Mouse (Mus musculus): ENCODE measurements around the gene Slc19a1. TPM values are rescaled to one million over a fixed set of nuclear protein-coding genes. Genes with fewer than 3 reads are reported as not detected.

Gene Slc19a1
- 23.2 and 24.5 TPM in 2 replicates for polyA plus RNA-seq (2014; fragmentation: Nextera tagmentation; extraction: Ambion mirVana)

DNA sequence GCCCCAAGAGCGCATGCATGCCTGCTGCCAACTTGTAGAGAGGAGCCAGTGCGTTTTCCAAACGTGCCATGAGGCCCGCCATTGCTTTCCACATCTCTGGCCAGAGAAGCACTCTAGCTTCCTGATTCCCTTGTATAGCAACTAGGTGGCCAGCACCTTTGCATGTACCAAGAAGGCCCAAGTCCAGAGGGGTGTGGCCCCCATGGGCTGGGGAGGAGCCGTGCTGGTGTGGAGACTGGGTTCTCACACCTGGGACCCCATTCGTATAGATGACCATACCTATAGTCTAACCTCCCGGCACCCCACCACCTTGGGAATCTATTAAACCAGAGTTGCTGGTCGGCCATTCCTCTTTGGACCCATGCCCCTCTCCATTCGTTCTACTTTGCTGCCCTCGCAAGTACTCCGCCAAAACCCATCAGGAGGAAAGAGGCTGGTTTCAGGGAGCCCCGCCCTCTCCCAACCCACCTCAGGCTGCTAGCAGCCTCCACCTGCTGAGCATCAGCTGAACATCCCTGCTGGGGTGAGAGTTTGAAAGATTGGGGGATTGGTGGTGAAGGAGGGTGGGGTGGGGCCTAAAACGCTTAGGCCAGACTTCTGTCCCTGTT is at the start of gene Slc19a1:
Gene Slc19a1, plus strand, starts transcription at position 474 of the 608 bp plus-strand sequence.
- H3K9me3 ChIP-seq (ENCODE audit: control insufficient read depth, low read length) = no peaks in the 10 kb centered on the region

DNA sequence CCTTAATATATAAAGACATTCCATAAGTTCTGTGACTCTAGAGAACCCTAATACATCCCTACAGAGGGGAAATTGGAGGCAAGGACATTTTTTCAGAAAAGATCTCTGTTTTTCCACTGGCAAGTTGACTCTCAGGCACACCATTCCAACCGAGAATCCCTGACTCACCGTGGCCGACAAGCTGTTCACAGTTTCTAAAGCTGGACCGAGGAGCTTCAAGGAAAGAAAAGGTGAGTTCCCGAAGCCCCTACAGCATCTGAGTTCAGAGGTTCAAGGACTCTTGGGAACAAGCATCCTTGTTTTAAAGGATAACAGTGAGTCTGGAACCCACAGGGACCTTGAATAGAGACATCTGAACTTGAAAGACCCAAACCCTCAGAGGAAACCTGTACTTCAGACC is 43.5 kb upstream of the Slc19a1 start:
- no peaks in the 10 kb centered on the region for H3K27me3 ChIP-seq (ENCODE audit: control insufficient read depth, insufficient read depth, low read length)
- no peak overlapping the region for H3K4me2 ChIP-seq (replicated peaks; ENCODE audit: low read depth, low read length)
- 95% methylated on average over 5 of the region's 5 CpGs for WGBS
- H3K4me1 ChIP-seq (replicated peaks; ENCODE audit: control insufficient read depth, insufficient read depth, low read length) = no peaks in the 10 kb centered on the region
- no peak overlapping the region for H3K4me3 ChIP-seq (ENCODE audit: low read depth, low read length)
- no peaks in the 10 kb centered on the region for H3K36me3 ChIP-seq (ENCODE audit: control insufficient read depth, insufficient read depth, low read length)
- H3K9ac ChIP-seq (ENCODE audit: low read depth, low read length) = no peak overlapping the region
- H3K27ac ChIP-seq (ENCODE audit: low read depth, low read length) = no peak overlapping the region
- no peak for ATAC-seq (ENCODE audit: low FRiP score)
- H3K9me3 ChIP-seq (ENCODE audit: control insufficient read depth, low read length) = no peaks in the 10 kb centered on the region
- no peak for DNase-seq (ENCODE audit: low spot score)

More for the DNA sequence above, at the start of gene Slc19a1:
- WGBS = 39% methylated on average over 13 of the region's 13 CpGs
- 0 out of 2 replicates have a peak, but pooled peaks cover 5% of the 10 kb centered on the region for H3K4me1 ChIP-seq (replicated peaks; ENCODE audit: control insufficient read depth, insufficient read depth, low read length)
- peak within 1 kb of the TSS; percentile 88 for H3K4me2 ChIP-seq (replicated peaks; ENCODE audit: low read depth, low read length)
- ATAC-seq (ENCODE audit: low FRiP score) (no peak), DNase-seq (ENCODE audit: low spot score) (no peak)
- H3K4me3 ChIP-seq (ENCODE audit: low read depth, low read length) = peak within 1 kb of the TSS; percentile 61
- H3K27me3 ChIP-seq (ENCODE audit: control insufficient read depth, insufficient read depth, low read length) = 0 out of 2 replicates have a peak, but pooled peaks cover 2% of the 10 kb centered on the region
- peak within 1 kb of the TSS; percentile 74 for H3K9ac ChIP-seq (ENCODE audit: low read depth, low read length)
- no peak within 1 kb of the TSS for H3K27ac ChIP-seq (ENCODE audit: low read depth, low read length)
- H3K36me3 ChIP-seq (ENCODE audit: control insufficient read depth, insufficient read depth, low read length) = no peaks in the 10 kb centered on the region

DNA sequence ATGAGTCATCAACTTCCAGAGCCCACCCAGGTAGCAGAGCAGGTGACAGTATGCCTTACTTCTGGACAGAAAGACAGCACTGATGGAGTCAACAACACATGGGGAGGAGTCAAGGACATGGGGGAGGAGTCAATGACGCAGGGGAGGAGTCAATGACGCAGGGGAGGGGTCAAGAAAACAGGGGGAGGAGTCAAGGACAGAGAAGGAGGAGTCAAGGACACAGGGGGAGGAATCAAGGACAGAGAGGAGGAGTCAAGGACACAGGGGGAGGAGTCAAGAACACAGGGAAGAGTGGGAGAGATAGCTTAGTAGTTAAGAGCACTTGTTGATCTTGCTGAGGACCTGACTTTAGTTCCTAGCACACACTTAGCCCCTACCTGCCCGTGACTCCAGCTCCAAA is 39.6 kb upstream of the Slc19a1 start:
- no peaks in the 10 kb centered on the region for H3K9me3 ChIP-seq (ENCODE audit: control insufficient read depth, low read length)
- no peak overlapping the region for H3K9ac ChIP-seq (ENCODE audit: low read depth, low read length)
- H3K4me2 ChIP-seq (replicated peaks; ENCODE audit: low read depth, low read length) = no peak overlapping the region
- no peaks in the 10 kb centered on the region for H3K27me3 ChIP-seq (ENCODE audit: control insufficient read depth, insufficient read depth, low read length)
- no peak overlapping the region for H3K27ac ChIP-seq (ENCODE audit: low read depth, low read length)
- no peaks in the 10 kb centered on the region for H3K4me1 ChIP-seq (replicated peaks; ENCODE audit: control insufficient read depth, insufficient read depth, low read length)
- no peak for DNase-seq (ENCODE audit: low spot score)
- no peaks in the 10 kb centered on the region for H3K36me3 ChIP-seq (ENCODE audit: control insufficient read depth, insufficient read depth, low read length)
- ATAC-seq (ENCODE audit: low FRiP score) = no peak
- H3K4me3 ChIP-seq (ENCODE audit: low read depth, low read length) = no peak overlapping the region
- 65% methylated on average over 3 of the region's 3 CpGs for WGBS

GRCm38 (mm10) chr10:76997759-76998513 is 34.1 kb upstream of the Slc19a1 start:
- Histone ChIP-seq H3K27ac (ENCODE audit: low read depth, low read length) (no peak overlapping the region), H3K4me2 (replicated peaks; ENCODE audit: low read depth, low read length) (no peak overlapping the region), H3K36me3 (ENCODE audit: control insufficient read depth, insufficient read depth, low read length) (no peaks in the 10 kb centered on the region), H3K4me1 (replicated peaks; ENCODE audit: control insufficient read depth, insufficient read depth, low read length) (no peaks in the 10 kb centered on the region), H3K9ac (ENCODE audit: low read depth, low read length) (no peak overlapping the region), H3K9me3 (ENCODE audit: control insufficient read depth, low read length) (no peaks in the 10 kb centered on the region), H3K27me3 (ENCODE audit: control insufficient read depth, insufficient read depth, low read length) (no peaks in the 10 kb centered on the region), H3K4me3 (ENCODE audit: low read depth, low read length) (no peak overlapping the region)
- ATAC-seq (ENCODE audit: low FRiP score) = no peak
- DNase-seq (ENCODE audit: low spot score) = no peak
- WGBS = 77% methylated on average over 17 of the region's 17 CpGs

DNA sequence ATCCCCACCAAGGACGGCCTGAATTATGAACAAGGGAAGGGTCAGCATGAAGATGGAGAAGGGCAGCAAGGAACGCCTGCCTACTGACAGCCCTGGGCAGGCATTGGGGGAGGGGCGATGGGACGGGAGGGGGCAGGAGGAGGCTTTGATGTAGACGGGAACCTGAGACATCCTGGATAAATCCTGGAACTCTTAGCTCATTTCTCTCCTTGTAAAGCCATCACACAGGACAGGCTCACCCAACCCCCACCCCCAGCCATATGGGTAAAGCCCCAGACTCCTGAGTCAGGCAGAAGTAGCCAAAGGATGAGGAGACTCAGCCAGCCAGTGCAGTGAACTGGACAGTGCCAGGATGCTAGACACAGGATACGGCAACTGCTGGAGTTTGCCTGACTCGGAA is 27.1 kb upstream of the Slc19a1 start:
- H3K27me3 ChIP-seq (ENCODE audit: control insufficient read depth, insufficient read depth, low read length) = no peaks in the 10 kb centered on the region
- no peaks in the 10 kb centered on the region for H3K9me3 ChIP-seq (ENCODE audit: control insufficient read depth, low read length)
- 0 out of 2 replicates have a peak overlapping the region, but pooled peaks have one; percentile 3 for H3K27ac ChIP-seq (ENCODE audit: low read depth, low read length)
- peak; percentile 23 for DNase-seq (ENCODE audit: low spot score)
- peak overlapping the region; percentile 12; the same call in 1 of the 2 replicates for H3K9ac ChIP-seq (ENCODE audit: low read depth, low read length)
- WGBS = 36% methylated on average over 7 of the region's 7 CpGs
- H3K4me3 ChIP-seq (ENCODE audit: low read depth, low read length) = no peak overlapping the region
- H3K4me1 ChIP-seq (replicated peaks; ENCODE audit: control insufficient read depth, insufficient read depth, low read length) = peaks cover 6% of the 10 kb centered on the region; the same call in 1 of the 2 replicates
- H3K36me3 ChIP-seq (ENCODE audit: control insufficient read depth, insufficient read depth, low read length) = no peaks in the 10 kb centered on the region
- ATAC-seq (ENCODE audit: low FRiP score) = no peak
- H3K4me2 ChIP-seq (replicated peaks; ENCODE audit: low read depth, low read length) = no peak overlapping the region

DNA sequence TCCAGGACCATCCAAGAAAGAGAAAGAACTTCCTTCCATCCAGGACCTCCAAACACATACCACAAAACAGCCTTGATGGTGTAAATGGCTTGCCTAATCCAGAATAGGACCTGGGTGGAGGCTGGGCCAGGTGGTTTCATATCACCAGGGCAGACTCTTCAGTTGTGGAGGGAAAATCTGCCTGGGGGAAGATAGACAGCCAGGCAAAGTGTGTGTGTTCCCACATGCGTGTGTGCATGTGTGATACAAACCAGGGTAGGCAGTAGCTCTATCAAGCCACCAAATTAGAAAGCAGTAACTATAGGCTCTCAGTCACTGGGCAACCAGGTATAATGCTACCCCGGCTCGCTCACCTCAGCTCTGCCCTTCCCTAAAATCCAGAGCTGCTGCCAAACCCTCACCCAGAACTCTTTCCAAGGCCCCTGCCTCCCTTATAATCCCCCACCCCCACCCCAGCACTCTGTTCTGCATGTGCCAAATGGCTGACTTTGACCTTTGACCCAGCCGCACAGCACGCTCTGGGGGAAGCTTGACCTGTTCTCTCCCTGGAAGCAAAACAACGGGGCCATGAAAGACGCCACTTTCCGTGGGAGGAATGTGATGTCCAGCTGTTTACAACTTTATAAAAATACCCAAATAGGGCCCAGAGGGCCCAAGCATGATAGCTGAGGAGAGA is 24.5 kb upstream of the Slc19a1 start:
- DNase-seq (ENCODE audit: low spot score) (peak; percentile 50), ATAC-seq (ENCODE audit: low FRiP score) (peak; percentile 57; the same call in 1 of the 2 replicates)
- 25% methylated on average over 8 of the region's 8 CpGs for WGBS
- H3K27ac ChIP-seq (ENCODE audit: low read depth, low read length) = peak overlapping the region; percentile 73
- H3K9me3 ChIP-seq (ENCODE audit: control insufficient read depth, low read length) = no peaks in the 10 kb centered on the region
- H3K4me2 ChIP-seq (replicated peaks; ENCODE audit: low read depth, low read length) = no peak overlapping the region
- H3K27me3 ChIP-seq (ENCODE audit: control insufficient read depth, insufficient read depth, low read length) = no peaks in the 10 kb centered on the region
- H3K4me1 ChIP-seq (replicated peaks; ENCODE audit: control insufficient read depth, insufficient read depth, low read length) = peaks cover 6% of the 10 kb centered on the region; the same call in 1 of the 2 replicates
- no peak overlapping the region for H3K9ac ChIP-seq (ENCODE audit: low read depth, low read length)
- H3K4me3 ChIP-seq (ENCODE audit: low read depth, low read length) = no peak overlapping the region
- H3K36me3 ChIP-seq (ENCODE audit: control insufficient read depth, insufficient read depth, low read length) = no peaks in the 10 kb centered on the region

GRCm38 (mm10) chr10:77008109-77008561 is 23.9 kb upstream of the Slc19a1 start:
- no peak overlapping the region for H3K9ac ChIP-seq (ENCODE audit: low read depth, low read length)
- H3K4me2 ChIP-seq (replicated peaks; ENCODE audit: low read depth, low read length) = no peak overlapping the region
- no peaks in the 10 kb centered on the region for H3K36me3 ChIP-seq (ENCODE audit: control insufficient read depth, insufficient read depth, low read length)
- H3K9me3 ChIP-seq (ENCODE audit: control insufficient read depth, low read length) = no peaks in the 10 kb centered on the region
- H3K4me1 ChIP-seq (replicated peaks; ENCODE audit: control insufficient read depth, insufficient read depth, low read length) = peaks cover 6% of the 10 kb centered on the region; the same call in 1 of the 2 replicates
- WGBS = 26% methylated on average over 9 of the region's 9 CpGs
- ATAC-seq (ENCODE audit: low FRiP score) (peak; percentile 78), DNase-seq (ENCODE audit: low spot score) (peak; percentile 50)
- H3K27ac ChIP-seq (ENCODE audit: low read depth, low read length) = peak overlapping the region; percentile 73; the same call in 1 of the 2 replicates
- no peak overlapping the region for H3K4me3 ChIP-seq (ENCODE audit: low read depth, low read length)
- H3K27me3 ChIP-seq (ENCODE audit: control insufficient read depth, insufficient read depth, low read length) = no peaks in the 10 kb centered on the region

GRCm38 (mm10) chr10:77008698-77009097 is 23.3 kb upstream of the Slc19a1 start:
- DNase-seq (ENCODE audit: low spot score) (no peak), ATAC-seq (ENCODE audit: low FRiP score) (no peak)
- Histone ChIP-seq H3K27ac (ENCODE audit: low read depth, low read length) (0 out of 2 replicates have a peak overlapping the region, but pooled peaks have one; percentile 51), H3K9ac (ENCODE audit: low read depth, low read length) (no peak overlapping the region), H3K36me3 (ENCODE audit: control insufficient read depth, insufficient read depth, low read length) (no peaks in the 10 kb centered on the region), H3K9me3 (ENCODE audit: control insufficient read depth, low read length) (no peaks in the 10 kb centered on the region), H3K4me3 (ENCODE audit: low read depth, low read length) (no peak overlapping the region), H3K27me3 (ENCODE audit: control insufficient read depth, insufficient read depth, low read length) (no peaks in the 10 kb centered on the region), H3K4me2 (replicated peaks; ENCODE audit: low read depth, low read length) (no peak overlapping the region), H3K4me1 (replicated peaks; ENCODE audit: control insufficient read depth, insufficient read depth, low read length) (peaks cover 6% of the 10 kb centered on the region; the same call in 1 of the 2 replicates)
- 91% methylated on average over 3 of the region's 3 CpGs for WGBS
